Mouse (Mus musculus): ENCODE results near the gene Naa38.

DNA sequence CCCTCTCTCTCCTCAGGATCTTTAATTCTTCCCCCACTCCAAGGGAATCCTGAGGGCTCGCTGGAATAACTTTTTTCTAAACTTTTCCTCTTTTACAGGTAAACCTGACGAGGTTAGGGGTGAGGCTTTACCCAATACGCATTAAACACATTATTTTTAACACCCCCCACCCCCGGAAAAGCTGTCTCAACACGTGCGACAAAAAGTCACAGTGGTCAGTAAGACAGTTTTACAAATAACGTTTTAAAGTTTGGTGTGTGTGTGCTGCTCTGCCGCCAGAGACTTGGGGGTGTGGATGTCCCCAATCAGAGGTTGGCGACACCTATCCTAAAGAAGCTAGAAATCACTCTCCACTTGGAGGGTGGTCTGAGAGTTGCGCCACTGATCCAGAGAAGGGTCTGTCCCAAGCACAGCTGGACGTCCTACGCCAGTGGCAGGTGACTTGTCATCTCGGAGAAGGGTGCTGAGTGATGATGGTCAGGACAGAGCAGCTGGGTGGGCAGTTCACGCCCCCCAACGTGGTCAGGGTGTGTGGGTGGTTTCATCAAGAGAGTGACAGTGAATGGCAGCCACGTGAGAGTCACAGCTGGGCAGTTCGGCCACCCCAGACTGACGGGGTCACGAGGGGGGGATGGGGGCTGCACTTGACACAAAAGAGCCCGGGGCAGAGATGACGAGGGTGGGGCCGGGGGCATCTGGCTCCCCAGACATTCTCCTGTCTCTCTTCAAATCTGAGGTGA lies 27.5 kb upstream of the Naa38 start:
- no peak for TF ChIP-seq POLR2A (IDR thresholded peaks at IDR 0.05; ENCODE audit: insufficient read depth, low read length)
- no peak for TF ChIP-seq EP300 (IDR thresholded peaks at IDR 0.05; ENCODE audit: insufficient read depth, low read depth, low read length)
